Mouse (Mus musculus): ENCODE data around the gene Pnp2. TPM values are rescaled to one million over a fixed set of nuclear protein-coding genes. Genes with fewer than 3 reads are reported as not detected.
"Not testable (repeated sequence)": the region's sequence is repeated elsewhere in the genome, so short reads cannot be mapped to it uniquely, and the experiment has no call there.

The Pnp2 gene
- polyA plus RNA-seq, 1 experiment from 2014 or later: 0.42 TPM

DNA sequence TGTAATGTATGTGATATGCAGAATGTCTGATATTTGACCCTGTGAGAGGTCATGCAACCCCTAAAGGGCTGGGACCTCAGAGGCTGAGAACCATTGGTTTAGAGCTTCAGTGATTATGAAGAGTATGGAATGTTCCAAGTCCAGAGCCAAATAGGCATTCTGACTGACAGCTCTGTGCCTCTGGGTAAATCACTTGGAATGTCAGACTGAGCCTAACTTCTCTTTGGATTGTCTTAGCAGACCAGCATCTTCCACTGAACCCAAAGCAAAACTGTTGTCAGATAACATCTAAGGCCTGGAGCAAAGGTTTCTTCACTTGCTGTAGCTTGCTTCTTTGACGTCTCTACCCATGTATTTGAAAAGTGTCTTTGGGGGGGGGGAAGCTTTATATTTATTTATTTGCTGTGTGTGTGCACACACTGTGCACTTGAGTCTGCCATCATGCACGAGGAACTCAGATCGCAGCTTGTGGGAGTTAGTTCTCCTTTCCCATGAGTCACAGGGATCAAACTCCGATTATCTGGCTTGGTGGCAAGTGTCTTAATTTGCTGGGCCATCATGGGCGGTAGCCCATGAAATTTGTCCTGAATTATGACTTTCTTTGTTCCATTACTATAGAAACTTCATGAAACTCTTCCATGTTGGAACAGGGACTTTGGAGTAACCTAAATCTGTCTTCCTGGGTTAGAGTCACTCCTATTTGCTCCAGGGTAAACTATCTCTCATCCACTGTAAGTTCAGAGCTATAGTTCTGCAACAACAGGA is 12.6 kb downstream of the Pnp2 start:
- Histone ChIP-seq H3K27ac (no peak overlapping the region), H3K4me1 (no peaks in the 10 kb centered on the region), H3K36me3 (no peaks in the 10 kb centered on the region), H3K9ac (no peak overlapping the region), H3K4me3 (no peak overlapping the region), H3K9me3 (no peaks in the 10 kb centered on the region), H3K27me3 (no peaks in the 10 kb centered on the region), H3K4me2 (replicated peaks) (no peak overlapping the region)
- WGBS: 77% methylated on average over 5 of the region's 5 CpGs
- ATAC-seq (ENCODE audit: low FRiP score, low read depth): no peak

- Histone ChIP-seq H3K36me3 (no peaks in the 10 kb centered on the region), H3K27ac (no peak overlapping the region), H3K9ac (no peak overlapping the region), H3K27me3 (no peaks in the 10 kb centered on the region), H3K4me2 (replicated peaks) (no peak overlapping the region), H3K4me1 (no peaks in the 10 kb centered on the region), H3K4me3 (no peak overlapping the region), H3K9me3 (no peaks in the 10 kb centered on the region)
- WGBS: 37% methylated on average over 1 of the region's 1 CpGs
- ATAC-seq (ENCODE audit: low FRiP score, low read depth): no peak
Measured at GRCm38 (mm10) chr14:50969041-50969440, 13.2 kb downstream of the Pnp2 start.

DNA sequence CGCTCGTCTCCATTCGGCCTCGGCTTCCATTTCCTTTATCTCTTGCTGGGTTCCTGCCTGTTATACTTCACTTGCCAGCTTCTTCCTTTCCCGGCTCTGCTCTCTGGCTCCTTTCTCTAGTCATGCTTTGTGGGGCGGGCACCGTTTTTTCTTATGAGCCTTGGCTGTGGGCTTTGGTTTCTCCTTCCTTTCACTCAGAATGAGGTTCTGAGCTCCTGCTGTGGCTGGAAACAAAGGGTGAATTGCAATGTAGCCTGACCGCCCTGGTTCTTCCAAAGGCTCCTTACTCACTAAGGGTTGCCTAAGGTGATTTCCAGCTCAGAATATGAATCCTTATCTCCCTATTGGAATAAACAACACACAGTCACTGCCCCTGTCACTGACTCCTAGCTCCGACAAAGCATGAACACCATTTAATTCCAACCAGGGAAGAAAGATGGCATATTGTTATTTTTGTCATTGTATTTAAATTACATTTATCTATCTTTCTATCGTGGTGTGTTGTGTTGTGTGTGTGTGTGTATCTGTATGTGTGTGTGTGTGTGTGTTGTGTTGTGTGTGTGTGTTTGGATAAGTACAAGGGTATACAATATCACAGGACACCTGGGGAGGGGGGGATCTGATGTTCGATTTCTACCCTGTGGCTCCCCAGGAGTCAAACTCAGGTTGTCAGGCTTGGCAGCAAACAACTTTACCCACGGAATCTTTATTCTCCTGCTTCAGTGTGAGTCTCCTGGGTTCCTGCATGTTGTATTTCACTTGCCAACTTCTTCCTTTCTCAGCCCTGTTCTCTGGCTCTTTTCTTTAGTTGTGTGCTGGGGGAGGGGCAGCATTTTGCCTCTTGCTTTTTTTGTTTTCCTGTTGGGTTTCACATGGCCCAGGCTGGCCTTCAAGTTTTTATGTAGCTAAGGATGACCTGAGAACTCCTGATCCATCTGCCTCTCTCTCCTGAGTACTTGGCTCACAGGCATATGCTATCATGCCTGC is 14.1 kb downstream of the Pnp2 start:
- no peak overlapping the region for H3K9ac ChIP-seq
- no peak overlapping the region for H3K4me2 ChIP-seq (replicated peaks)
- no peak for ATAC-seq (ENCODE audit: low FRiP score, low read depth)
- 53% methylated on average over 12 of the region's 12 CpGs for WGBS
- H3K36me3 ChIP-seq: no peaks in the 10 kb centered on the region
- no peak overlapping the region for H3K27ac ChIP-seq
- no peaks in the 10 kb centered on the region for H3K27me3 ChIP-seq
- no peak overlapping the region for H3K4me3 ChIP-seq
- H3K4me1 ChIP-seq: no peaks in the 10 kb centered on the region
- H3K9me3 ChIP-seq: no peaks in the 10 kb centered on the region

DNA sequence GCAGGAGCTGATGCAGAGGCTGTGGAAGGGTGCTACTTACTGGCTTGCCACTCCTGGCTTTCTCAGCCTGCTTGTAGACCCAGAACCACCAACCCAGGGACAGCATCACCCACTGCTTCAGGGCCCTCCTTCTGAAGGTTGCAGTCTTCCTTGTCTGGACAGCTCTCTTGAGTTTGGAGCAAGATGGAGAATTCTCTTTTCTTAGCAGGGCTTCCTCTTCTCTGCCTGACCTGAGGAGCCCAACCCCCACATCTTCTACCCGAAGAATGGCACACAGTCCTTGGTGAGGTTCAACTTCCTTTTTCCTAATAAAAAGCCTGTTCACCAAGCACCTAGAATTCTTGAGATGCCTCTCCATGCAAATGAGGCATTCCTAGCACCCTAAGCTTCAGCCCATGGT is 15.0 kb downstream of the Pnp2 start:
- Histone ChIP-seq H3K36me3 (no peaks in the 10 kb centered on the region), H3K4me1 (no peaks in the 10 kb centered on the region), H3K9me3 (no peaks in the 10 kb centered on the region), H3K4me2 (replicated peaks) (no peak overlapping the region), H3K4me3 (no peak overlapping the region), H3K9ac (no peak overlapping the region), H3K27ac (no peak overlapping the region), H3K27me3 (no peaks in the 10 kb centered on the region)
- 52% methylated on average over 1 of the region's 1 CpGs for WGBS
- ATAC-seq (ENCODE audit: low FRiP score, low read depth): no peak

DNA sequence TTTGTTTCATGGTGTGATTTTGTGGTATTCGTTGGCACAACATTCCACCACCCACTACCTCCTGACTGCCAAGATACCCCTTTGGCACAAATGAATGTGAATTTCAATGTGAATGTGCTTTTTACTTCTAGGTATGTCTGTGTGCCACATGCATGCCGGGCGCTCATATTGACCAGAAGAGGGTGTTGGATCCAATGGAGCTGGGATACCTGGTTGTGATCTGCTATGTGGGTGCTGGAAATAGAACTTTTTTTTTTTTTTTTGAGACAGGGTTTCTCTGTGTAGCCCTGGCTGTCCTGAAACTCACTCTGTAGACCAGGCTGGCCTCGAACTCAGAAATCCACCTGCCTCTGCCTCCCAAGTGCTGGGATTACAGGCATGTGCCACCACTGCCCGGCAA is 17.3 kb downstream of the Pnp2 start:
- WGBS: 91% methylated on average over 5 of the region's 5 CpGs
- H3K9me3 ChIP-seq; H3K4me1 ChIP-seq; H3K27ac ChIP-seq; H3K27me3 ChIP-seq; ATAC-seq (ENCODE audit: low FRiP score, low read depth); H3K36me3 ChIP-seq; H3K4me3 ChIP-seq; H3K9ac ChIP-seq; H3K4me2 ChIP-seq (replicated peaks): not testable (repeated sequence)

DNA sequence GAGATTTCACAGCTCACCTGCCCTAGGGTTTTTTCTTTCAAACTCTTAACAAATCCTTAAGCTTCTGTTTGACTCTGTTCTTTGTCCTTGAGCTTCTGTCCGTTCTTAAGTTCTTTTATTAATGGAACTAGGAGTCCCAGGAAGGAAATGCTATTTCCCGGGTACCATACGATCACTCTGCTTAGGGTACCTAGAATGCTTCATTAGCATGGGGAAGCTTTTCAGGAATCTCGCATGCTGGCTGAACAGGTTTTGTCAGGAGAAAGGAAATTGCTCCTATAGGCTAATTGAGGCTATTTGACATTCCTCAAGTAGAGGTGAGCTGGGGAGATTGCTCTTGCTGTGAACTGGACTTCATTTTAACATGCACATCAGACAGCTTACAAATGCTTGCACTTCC is 17.9 kb downstream of the Pnp2 start:
- Histone ChIP-seq H3K4me1 (no peaks in the 10 kb centered on the region; the same call in 1 of the 2 replicates), H3K27me3 (no peaks in the 10 kb centered on the region), H3K27ac (no peak overlapping the region), H3K9ac (no peak overlapping the region), H3K36me3 (no peaks in the 10 kb centered on the region), H3K9me3 (no peaks in the 10 kb centered on the region), H3K4me2 (replicated peaks) (no peak overlapping the region), H3K4me3 (no peak overlapping the region)
- WGBS: 46% methylated on average over 4 of the region's 4 CpGs
- no peak for ATAC-seq (ENCODE audit: low FRiP score, low read depth)

GRCm38 (mm10) chr14:50975001-50975400 is 19.2 kb downstream of the Pnp2 start:
- H3K27ac ChIP-seq: no peak overlapping the region
- 46% methylated on average over 5 of the region's 5 CpGs for WGBS

GRCm38 (mm10) chr14:50976674-50977073 is 20.9 kb downstream of the Pnp2 start:
- WGBS: 22% methylated on average over 9 of the region's 9 CpGs
- Histone ChIP-seq H3K4me1 (no peaks in the 10 kb centered on the region; the same call in 1 of the 2 replicates), H3K9ac (no peak overlapping the region), H3K4me3 (no peak overlapping the region), H3K4me2 (replicated peaks) (peak overlapping the region; percentile 23), H3K27ac (no peak overlapping the region), H3K36me3 (no peaks in the 10 kb centered on the region), H3K27me3 (no peaks in the 10 kb centered on the region), H3K9me3 (no peaks in the 10 kb centered on the region)
- 0 out of 2 replicates have a peak, but pooled peaks have one; percentile 30 for ATAC-seq (ENCODE audit: low FRiP score, low read depth)

More at GRCm38 (mm10) chr14:50975001-50975400, 19.2 kb downstream of the Pnp2 start:
- H3K36me3 ChIP-seq: no peaks in the 10 kb centered on the region
- H3K4me2 ChIP-seq (replicated peaks): no peak overlapping the region
- no peak overlapping the region for H3K4me3 ChIP-seq
- H3K27me3 ChIP-seq: no peaks in the 10 kb centered on the region
- H3K9me3 ChIP-seq: no peaks in the 10 kb centered on the region
- no peak for ATAC-seq (ENCODE audit: low FRiP score, low read depth)
- H3K9ac ChIP-seq: no peak overlapping the region
- H3K4me1 ChIP-seq: no peaks in the 10 kb centered on the region; the same call in 1 of the 2 replicates

GRCm38 (mm10) chr14:50978451-50978850 is 22.7 kb downstream of the Pnp2 start:
- not testable (repeated sequence) for H3K4me1 ChIP-seq; H3K4me3 ChIP-seq; H3K9me3 ChIP-seq; ATAC-seq (ENCODE audit: low FRiP score, low read depth); H3K4me2 ChIP-seq (replicated peaks); H3K9ac ChIP-seq; H3K36me3 ChIP-seq; H3K27me3 ChIP-seq; H3K27ac ChIP-seq
- 95% methylated on average over 6 of the region's 6 CpGs for WGBS

DNA sequence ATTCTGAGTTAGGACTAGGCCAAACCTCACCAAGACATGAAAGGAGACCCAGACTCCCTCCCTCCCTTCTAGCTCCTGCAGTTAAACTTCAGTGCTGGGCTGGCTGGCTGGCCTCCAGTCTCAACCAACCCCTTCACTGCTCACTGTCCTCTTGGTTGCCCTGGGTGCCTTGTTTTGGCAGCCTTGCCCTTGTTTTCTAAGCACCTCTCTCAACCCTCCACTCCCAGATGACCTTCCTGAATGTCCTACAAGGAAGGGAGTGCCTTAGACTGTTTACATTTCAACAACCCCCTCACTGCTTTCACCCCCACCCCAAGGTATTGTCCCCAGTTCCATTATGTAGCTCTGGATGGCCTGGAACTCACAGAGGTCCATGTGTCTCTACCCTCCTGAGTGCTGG is 23.8 kb downstream of the Pnp2 start:
- no peak for ATAC-seq (ENCODE audit: low FRiP score, low read depth)
- Histone ChIP-seq H3K4me2 (replicated peaks) (no peak overlapping the region), H3K27me3 (no peaks in the 10 kb centered on the region), H3K9me3 (no peaks in the 10 kb centered on the region), H3K27ac (no peak overlapping the region), H3K36me3 (no peaks in the 10 kb centered on the region), H3K4me3 (no peak overlapping the region), H3K4me1 (no peaks in the 10 kb centered on the region; the same call in 1 of the 2 replicates), H3K9ac (no peak overlapping the region)

DNA sequence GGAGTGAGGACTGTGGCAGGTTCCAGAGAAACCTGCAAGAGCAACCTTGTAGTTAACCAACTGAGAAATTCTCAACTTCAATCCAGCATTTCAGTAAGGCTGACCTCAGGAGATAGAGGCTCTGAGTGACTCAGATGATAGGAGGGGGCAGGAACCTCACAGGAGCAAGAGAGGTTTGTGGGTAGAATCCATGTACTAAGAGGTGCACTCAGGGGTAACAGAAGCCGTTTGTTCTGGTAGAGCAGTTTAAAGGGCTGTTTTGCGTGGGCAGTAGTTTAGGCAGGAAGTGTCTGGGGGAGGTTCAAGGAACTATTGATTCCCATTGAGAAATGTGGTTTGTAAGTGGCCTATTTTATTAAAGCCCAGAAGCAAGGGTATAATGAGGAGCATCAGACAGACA is 25.4 kb downstream of the Pnp2 start:
- WGBS: 42% methylated on average over 2 of the region's 2 CpGs
- H3K4me1 ChIP-seq: no peaks in the 10 kb centered on the region; the same call in 1 of the 2 replicates
- no peak overlapping the region for H3K4me2 ChIP-seq (replicated peaks)

GRCm38 (mm10) chr14:50981837-50982236 is 26.0 kb downstream of the Pnp2 start:
- no peaks in the 10 kb centered on the region for H3K9me3 ChIP-seq

More for the DNA sequence above, 25.4 kb downstream of the Pnp2 start:
- no peak overlapping the region for H3K4me3 ChIP-seq
- no peaks in the 10 kb centered on the region for H3K27me3 ChIP-seq
- H3K9ac ChIP-seq: no peak overlapping the region
- H3K36me3 ChIP-seq: no peaks in the 10 kb centered on the region
- ATAC-seq (ENCODE audit: low FRiP score, low read depth): no peak
- no peak overlapping the region for H3K27ac ChIP-seq
- H3K9me3 ChIP-seq: no peaks in the 10 kb centered on the region

More at GRCm38 (mm10) chr14:50981837-50982236, 26.0 kb downstream of the Pnp2 start:
- Histone ChIP-seq H3K4me3 (no peak overlapping the region), H3K36me3 (no peaks in the 10 kb centered on the region), H3K27ac (no peak overlapping the region), H3K27me3 (no peaks in the 10 kb centered on the region), H3K4me1 (no peaks in the 10 kb centered on the region), H3K9ac (no peak overlapping the region), H3K4me2 (replicated peaks) (no peak overlapping the region)
- no peak for ATAC-seq (ENCODE audit: low FRiP score, low read depth)
- WGBS: 72% methylated on average over 5 of the region's 5 CpGs
